Mouse (Mus musculus): ENCODE results near the gene Rab1b.

DNA sequence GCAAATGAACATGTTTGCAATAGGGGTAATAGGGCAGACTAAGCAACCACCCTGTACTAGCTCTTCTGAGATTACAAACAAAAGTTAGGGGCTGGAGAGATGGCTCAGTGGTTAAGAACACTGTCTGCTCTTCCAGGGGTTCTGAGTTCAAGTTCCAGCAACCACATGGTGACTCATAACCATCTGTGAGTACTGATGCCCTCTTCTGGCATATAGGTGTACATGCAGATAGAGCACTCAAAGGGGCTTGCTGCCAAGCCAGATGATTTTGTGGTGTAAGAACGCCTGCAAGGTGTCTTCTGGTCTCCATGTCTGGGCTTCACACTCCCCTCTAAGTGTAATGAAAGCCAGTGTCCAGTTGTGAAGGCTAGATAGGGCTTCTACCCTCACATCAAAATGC is 22.9 kb upstream of the Rab1b start:
- no peak for TF ChIP-seq POLR2A (IDR thresholded peaks at IDR 0.05; ENCODE audit: low read depth, low read length)
- no peak for TF ChIP-seq CTCF (IDR thresholded peaks at IDR 0.05; ENCODE audit: borderline replicate concordance, insufficient read depth, low read length)
